Mouse (Mus musculus) liver, embryonic 13.5 days (tissue): ENCODE results near the gene Lhx1. TPM values are rescaled to one million over a fixed set of nuclear protein-coding genes. Genes with fewer than 3 reads are reported as not detected.
A peak's percentile ranks its signal among the peaks of the same experiment; 100 is the strongest.

Experiments used
- ATAC-seq: fragments of 200-750 bp; cut with Nextera tagmentation; 2 replicates; pipeline ENCODE4 v1.8.0; 2017; ENCODE audit warnings: low read depth, mild to moderate bottlenecking, moderate number of reproducible peaks, moderate library complexity
- DNase-seq: peaks from one replicate; pipeline ENCODE4 v3.0.0; 2022
- H3K27ac ChIP-seq: fragments of 300-500 bp; sonication (generic); 2 replicates; pipeline ENCODE4 v1.5.1; 2015; ENCODE audit warnings: moderate library complexity, mild to moderate bottlenecking, inconsistent platforms
- H3K27me3 ChIP-seq: fragments of 300-500 bp; sonication (generic); 2 replicates; pipeline ENCODE4 v1.6.1; 2015; ENCODE audit warnings: mild to moderate bottlenecking, inconsistent platforms
- H3K36me3 ChIP-seq: fragments of 300-500 bp; sonication (generic); 2 replicates; pipeline ENCODE4 v1.6.1; 2015; ENCODE audit warnings: mild to moderate bottlenecking, inconsistent platforms
- H3K4me1 ChIP-seq: fragments of 300-500 bp; sonication (generic); replicated peaks from 2 replicates; pipeline ENCODE4 v1.6.1; 2015; ENCODE audit warnings: inconsistent platforms
- H3K4me2 ChIP-seq: fragments of 300-500 bp; sonication (generic); 2 replicates; pipeline ENCODE4 v1.6.1; 2015; ENCODE audit warnings: inconsistent platforms, mild to moderate bottlenecking, moderate library complexity
- H3K4me3 ChIP-seq: fragments of 300-500 bp; sonication (generic); replicated peaks from 2 replicates; pipeline ENCODE4 v1.5.1; 2015; ENCODE audit warnings: mild to moderate bottlenecking, inconsistent platforms
- H3K9ac ChIP-seq: fragments of 300-500 bp; sonication (generic); 2 replicates; pipeline ENCODE4 v1.6.1; 2015; ENCODE audit warnings: mild to moderate bottlenecking, inconsistent platforms
- H3K9me3 ChIP-seq: fragments of 300-500 bp; sonication (generic); replicated peaks from 2 replicates; pipeline ENCODE4 v1.6.1; 2016; ENCODE audit warnings: inconsistent platforms
- WGBS: fragments of 180-500 bp; shearing (Covaris S2); methylation state at CpG from one replicate; pipeline ENCODE4 v1.1.7; 2015; ENCODE audit not compliant: insufficient replicate concordance; 5-methylcytosine and 5-hydroxymethylcytosine counted together
- polyA plus RNA-seq: library from polyadenylated mRNA; unstranded; fragments of >200 nt; fragmentation: Nextera tagmentation; extraction: Ambion mirVana; gene quantifications from 2 replicates; pipeline ENCODE4 v1.2.1, GENCODE M21; 2015

Lhx1 gene
- polyA plus RNA-seq, 1 experiment from 2014 or later: 0.05 TPM

GRCm38 (mm10) chr11:84517431-84517830, 7.9 kb downstream of the Lhx1 start:
- Histone ChIP-seq H3K9ac (no peak overlapping the region), H3K4me1 (peaks cover 14% of the 10 kb centered on the region), H3K36me3 (no peaks in the 10 kb centered on the region), H3K9me3 (no peaks in the 10 kb centered on the region), H3K27ac (no peak overlapping the region), H3K4me3 (no peak overlapping the region), H3K27me3 (peaks cover 83% of the 10 kb centered on the region), H3K4me2 (no peak overlapping the region)
- no peak for DNase-seq
- ATAC-seq: no peak
- WGBS: 34% methylated on average over 2 of the region's 2 CpGs

- ATAC-seq (no peak), DNase-seq (no peak)
- Histone ChIP-seq H3K27ac (no peak overlapping the region), H3K9me3 (no peaks in the 10 kb centered on the region), H3K4me1 (peaks cover 21% of the 10 kb centered on the region), H3K4me2 (no peak overlapping the region), H3K27me3 (peaks cover 75% of the 10 kb centered on the region), H3K4me3 (no peak overlapping the region), H3K36me3 (peaks cover 4% of the 10 kb centered on the region; the same call in 1 of the 2 replicates), H3K9ac (no peak overlapping the region)
- WGBS: 9% methylated on average over 14 of the region's 14 CpGs
Observed at GRCm38 (mm10) chr11:84516501-84517240, 8.7 kb downstream of the Lhx1 start.

- Histone ChIP-seq H3K36me3 (peaks cover 30% of the 10 kb centered on the region), H3K9ac (peak within 1 kb of the TSS; percentile 91), H3K9me3 (no peaks in the 10 kb centered on the region), H3K4me2 (peak within 1 kb of the TSS; percentile 86), H3K4me1 (peaks cover 21% of the 10 kb centered on the region), H3K27me3 (peaks cover 43% of the 10 kb centered on the region), H3K27ac (peak within 1 kb of the TSS; percentile 73), H3K4me3 (peak within 1 kb of the TSS; percentile 89)
- ATAC-seq: peak; percentile 98
- under 1% methylated on average over 80 of the region's 80 CpGs for WGBS
- DNase-seq: peak; percentile 94
Observed at GRCm38 (mm10) chr11:84513171-84514116, 11.9 kb downstream of the Lhx1 start, which contains the start of gene Aatf. TSS of gene Aatf (minus strand) at chr11:84513522.

- Histone ChIP-seq H3K27ac (no peak overlapping the region), H3K4me1 (peaks cover 21% of the 10 kb centered on the region), H3K4me3 (peak overlapping the region; percentile 89), H3K9me3 (no peaks in the 10 kb centered on the region), H3K27me3 (peaks cover 31% of the 10 kb centered on the region), H3K36me3 (peaks cover 44% of the 10 kb centered on the region), H3K9ac (peak overlapping the region; percentile 91), H3K4me2 (peak overlapping the region; percentile 86)
- 81% methylated on average over 1 of the region's 1 CpGs for whole genome bisulfite sequencing
- no peak for ATAC-seq
- DNase-seq: no peak
Observed at GRCm38 (mm10) chr11:84512031-84512430, 13.3 kb downstream of the Lhx1 start.

- peaks cover 68% of the 10 kb centered on the region for H3K36me3 ChIP-seq
- WGBS: 92% methylated on average over 1 of the region's 1 CpGs
Observed at GRCm38 (mm10) chr11:84504296-84504695, 21.0 kb downstream of the Lhx1 start.

GRCm38 (mm10) chr11:84497944-84498343, 27.4 kb downstream of the Lhx1 start:
- Histone ChIP-seq H3K4me1 (no peaks in the 10 kb centered on the region), H3K4me3 (no peak overlapping the region), H3K36me3 (peaks cover 35% of the 10 kb centered on the region), H3K27me3 (no peaks in the 10 kb centered on the region), H3K9me3 (no peaks in the 10 kb centered on the region), H3K27ac (no peak overlapping the region), H3K9ac (no peak overlapping the region), H3K4me2 (no peak overlapping the region)
- no peak for DNase-seq
- WGBS: 65% methylated on average over 2 of the region's 2 CpGs
- no peak for ATAC-seq

More at GRCm38 (mm10) chr11:84504296-84504695, 21.0 kb downstream of the Lhx1 start:
- H3K4me3 ChIP-seq: no peak overlapping the region
- ATAC-seq (no peak), DNase-seq (no peak)
- H3K9ac ChIP-seq: no peak overlapping the region
- H3K27me3 ChIP-seq: no peaks in the 10 kb centered on the region
- no peaks in the 10 kb centered on the region for H3K9me3 ChIP-seq
- no peaks in the 10 kb centered on the region for H3K4me1 ChIP-seq
- no peak overlapping the region for H3K27ac ChIP-seq
- no peak overlapping the region for H3K4me2 ChIP-seq

GRCm38 (mm10) chr11:84496901-84497300, 28.4 kb downstream of the Lhx1 start:
- ATAC-seq (no peak), DNase-seq (no peak)
- Histone ChIP-seq H3K4me1 (no peaks in the 10 kb centered on the region), H3K27me3 (no peaks in the 10 kb centered on the region), H3K4me3 (no peak overlapping the region), H3K9me3 (no peaks in the 10 kb centered on the region), H3K27ac (no peak overlapping the region), H3K36me3 (peaks cover 35% of the 10 kb centered on the region), H3K4me2 (no peak overlapping the region), H3K9ac (no peak overlapping the region)

GRCm38 (mm10) chr11:84495774-84496173, 29.6 kb downstream of the Lhx1 start:
- H3K27me3 ChIP-seq: no peaks in the 10 kb centered on the region
- peaks cover 39% of the 10 kb centered on the region for H3K36me3 ChIP-seq
- no peak for DNase-seq
- no peak overlapping the region for H3K4me3 ChIP-seq
- no peak overlapping the region for H3K27ac ChIP-seq
- no peak for ATAC-seq
- no peak overlapping the region for H3K4me2 ChIP-seq
- no peak overlapping the region for H3K9ac ChIP-seq
- no peaks in the 10 kb centered on the region for H3K9me3 ChIP-seq
- H3K4me1 ChIP-seq: no peaks in the 10 kb centered on the region
- 81% methylated on average over 4 of the region's 4 CpGs for WGBS

GRCm38 (mm10) chr11:84481661-84482060, 43.7 kb downstream of the Lhx1 start:
- H3K9ac ChIP-seq: no peak overlapping the region
- H3K4me2 ChIP-seq: no peak overlapping the region
- no peak for ATAC-seq
- H3K9me3 ChIP-seq: no peaks in the 10 kb centered on the region
- no peaks in the 10 kb centered on the region for H3K27me3 ChIP-seq
- 79% methylated on average over 7 of the region's 7 CpGs for WGBS
- no peaks in the 10 kb centered on the region for H3K36me3 ChIP-seq
- peaks cover under 1% of the 10 kb centered on the region; the same call in 1 of the 2 replicates for H3K4me1 ChIP-seq
- no peak overlapping the region for H3K4me3 ChIP-seq
- H3K27ac ChIP-seq: no peak overlapping the region
- no peak for DNase-seq

GRCm38 (mm10) chr11:84480451-84480850, 44.9 kb downstream of the Lhx1 start:
- Histone ChIP-seq H3K4me1 (peaks cover 4% of the 10 kb centered on the region; the same call in 1 of the 2 replicates), H3K27me3 (no peaks in the 10 kb centered on the region), H3K4me2 (no peak overlapping the region), H3K27ac (no peak overlapping the region), H3K9ac (no peak overlapping the region), H3K4me3 (no peak overlapping the region), H3K9me3 (no peaks in the 10 kb centered on the region), H3K36me3 (no peaks in the 10 kb centered on the region)
- DNase-seq (no peak), ATAC-seq (no peak)
- WGBS: 71% methylated on average over 3 of the region's 3 CpGs

- Histone ChIP-seq H3K4me1 (peaks cover 13% of the 10 kb centered on the region), H3K27ac (no peak overlapping the region), H3K27me3 (no peaks in the 10 kb centered on the region), H3K4me2 (no peak overlapping the region), H3K9me3 (no peaks in the 10 kb centered on the region), H3K4me3 (no peak overlapping the region), H3K9ac (no peak overlapping the region), H3K36me3 (peaks cover 10% of the 10 kb centered on the region)
- no peak for DNase-seq
- no peak for ATAC-seq
- WGBS: 74% methylated on average over 2 of the region's 2 CpGs
Observed at GRCm38 (mm10) chr11:84476641-84477040, 48.7 kb downstream of the Lhx1 start.
